Mouse (Mus musculus) CH12.LX (cell line): Measurements from ENCODE around the gene Glra1. TPM values are rescaled to one million over a fixed set of nuclear protein-coding genes. Genes with fewer than 3 reads are reported as not detected.
A peak's percentile ranks its signal among the peaks of the same experiment; 100 is the strongest.

Experiments
- DNase-seq: peaks from one replicate; pipeline ENCODE4 v3.0.0-alpha.2; 2013; ENCODE audit errors: extremely low read depth
- H3K27ac ChIP-seq: 2 replicates; pipeline ENCODE4 v1.5.1; 2012; ENCODE audit warnings: low read depth, mild to moderate bottlenecking, control low read depth, moderate library complexity; ENCODE audit not compliant: insufficient read depth
- H3K27me3 ChIP-seq: replicated peaks from 2 replicates; pipeline ENCODE3; 2012; ENCODE audit warnings: inconsistent platforms
- H3K36me3 ChIP-seq, 2 experiments: replicated peaks in 1 of 2; 2 replicates each; pipeline versions ENCODE3 to v1.6.1; 2012; ENCODE audit warnings: inconsistent platforms in 1 of 2, low read length in 1 of 2, mild to moderate bottlenecking in 1 of 2, mixed read lengths in 1 of 2, moderate library complexity in 1 of 2; ENCODE audit not compliant: control insufficient read depth in 1 of 2, insufficient read depth in 1 of 2
- H3K4me1 ChIP-seq, 2 experiments: 2 replicates each; pipeline ENCODE4 v1.6.1; 2012; ENCODE audit warnings: inconsistent platforms in 1 of 2, moderate library complexity in 1 of 2; ENCODE audit not compliant: insufficient read depth in 2 of 2, control insufficient read depth in 1 of 2
- H3K4me2 ChIP-seq: 2 replicates; pipeline ENCODE4 v1.6.1; 2012; ENCODE audit warnings: low read depth, mild to moderate bottlenecking, control low read depth; ENCODE audit not compliant: poor library complexity, insufficient read depth, severe bottlenecking
- H3K4me3 ChIP-seq, 3 experiments: fragments of 150-350 bp in 1 of 3; sonication (generic) in 1 of 3; replicated peaks in 1 of 3; 2 replicates each; pipeline versions ENCODE3 to v1.5.1; 2011 to 2012; ENCODE audit warnings: low read depth in 2 of 3, low read length in 2 of 3, mild to moderate bottlenecking in 2 of 3, moderate library complexity in 2 of 3, control low read depth in 1 of 3, improper control_type of control experiment in 1 of 3, inconsistent platforms in 1 of 3, mixed read lengths in 1 of 3; ENCODE audit not compliant: poor library complexity in 1 of 3
- H3K79me2 ChIP-seq: replicated peaks from 2 replicates; pipeline ENCODE4 v1.6.1; 2012; ENCODE audit warnings: mild to moderate bottlenecking, moderate library complexity; ENCODE audit not compliant: control insufficient read depth, poor library complexity, insufficient read depth, severe bottlenecking; ENCODE audit errors: extremely low read depth
- H3K9ac ChIP-seq: 2 replicates; pipeline ENCODE4 v1.6.1; 2012; ENCODE audit warnings: low read depth, mild to moderate bottlenecking, control low read depth, moderate library complexity; ENCODE audit not compliant: insufficient read depth
- H3K9me3 ChIP-seq: replicated peaks from 2 replicates; pipeline ENCODE3; 2012; ENCODE audit warnings: low read length, inconsistent platforms, mixed read lengths
- BHLHE40 ChIP-seq: IDR thresholded peaks from 2 replicates; pipeline ENCODE4 v1.6.1; 2011; ENCODE audit warnings: mild to moderate bottlenecking, low read depth, low read length, improper control_type of control experiment
- CHD1 ChIP-seq: IDR thresholded peaks from 2 replicates; pipeline ENCODE4 v1.6.1; 2012; ENCODE audit warnings: low read depth, low read length, improper control_type of control experiment, inconsistent platforms
- CTCF ChIP-seq, 2 experiments: IDR thresholded peaks in 1 of 2; conservative IDR thresholded peaks in 1 of 2; 2 replicates each; pipeline ENCODE4 v1.5.1; 2011 to 2012; ENCODE audit warnings: low read depth in 2 of 2, low read length in 2 of 2, improper control_type of control experiment in 1 of 2, inconsistent platforms in 1 of 2, mild to moderate bottlenecking in 1 of 2, moderate library complexity in 1 of 2
- ETS1 ChIP-seq: conservative IDR thresholded peaks from 2 replicates; pipeline ENCODE4 v1.6.1; 2012; ENCODE audit warnings: low read depth, mild to moderate bottlenecking, inconsistent platforms, low read length, improper control_type of control experiment, moderate library complexity
- KAT2A ChIP-seq: IDR thresholded peaks from 2 replicates; pipeline ENCODE4 v1.6.1; 2012; ENCODE audit warnings: low read length, improper control_type of control experiment, inconsistent platforms; ENCODE audit not compliant: insufficient replicate concordance
- MYC ChIP-seq: IDR thresholded peaks from 2 replicates; pipeline ENCODE4 v1.6.1; 2011; ENCODE audit warnings: low read depth, mild to moderate bottlenecking, improper control_type of control experiment, low read length
- POLR2A ChIP-seq: IDR thresholded peaks from 2 replicates; pipeline ENCODE4 v1.6.1; 2011; ENCODE audit warnings: low read depth, mild to moderate bottlenecking, improper control_type of control experiment, low read length
- RAD21 ChIP-seq: IDR thresholded peaks from 2 replicates; pipeline ENCODE4 v1.6.1; 2011; ENCODE audit warnings: low read depth, mild to moderate bottlenecking, low read length, improper control_type of control experiment, moderate library complexity
- SMC3 ChIP-seq: IDR thresholded peaks from 2 replicates; pipeline ENCODE4 v1.6.1; 2011; ENCODE audit warnings: low read depth, low read length, improper control_type of control experiment
- TBP ChIP-seq: conservative IDR thresholded peaks from 2 replicates; pipeline ENCODE4 v1.6.1; 2011; ENCODE audit warnings: low read depth, low read length, improper control_type of control experiment
- USF2 ChIP-seq: conservative IDR thresholded peaks from 2 replicates; pipeline ENCODE4 v1.6.1; 2011; ENCODE audit warnings: low read depth, low read length, improper control_type of control experiment
- ZC3H11A ChIP-seq: IDR thresholded peaks from 2 replicates; pipeline ENCODE4 v1.6.1; 2012; ENCODE audit warnings: low read depth, mild to moderate bottlenecking, inconsistent platforms, low read length, improper control_type of control experiment
- ZKSCAN1 ChIP-seq: IDR thresholded peaks from 2 replicates; pipeline ENCODE4 v1.6.1; 2012; ENCODE audit warnings: low read depth, inconsistent platforms, low read length, improper control_type of control experiment, borderline replicate concordance
- ZNF384 ChIP-seq: IDR thresholded peaks from 2 replicates; pipeline ENCODE4 v1.6.1; 2012; ENCODE audit warnings: low read depth, low read length, improper control_type of control experiment, inconsistent platforms
- dilution Hi-C: fragments of 300-500 bp; cut with MboI; formaldehyde crosslinking; loops from 2 replicates; pipeline ENCODE4 v1.14.3; 2020; ENCODE audit warnings: low sequenced_read_pairs; ENCODE audit not compliant: extremely low pct_unique_long_range_greater_than_20kb, extremely low pct_ligation_motif_present
- in situ Hi-C: fragments of 300-500 bp; cut with MboI; formaldehyde crosslinking; loops from 3 replicates; pipeline ENCODE4 v1.14.3; 2019; ENCODE audit warnings: low sequenced_read_pairs, low pct_ligation_motif_present, low pct_unique_long_range_greater_than_20kb, mixed read lengths
- polyA plus RNA-seq: library from polyadenylated mRNA; unstranded; fragments of >175 nt; gene quantifications from 2 replicates; pipeline ENCODE4 v1.2.1, GENCODE M21; 2012; ENCODE audit warnings: low read depth; ENCODE audit not compliant: insufficient read length
- total RNA-seq, 2 experiments: library from RNA; depleted of rRNA; stranded (reverse); fragments of 300-350 nt in 1 of 2; fragments of >200 nt in 1 of 2; gene quantifications; 2 replicates each; pipeline ENCODE4 v1.2.3; 2012 to 2014

The Glra1 gene
- total and polyA plus RNA-seq, 3 experiments, result not detected

GRCm38 (mm10) chr11:55571144-55571543, 36.9 kb downstream of the Glra1 start:
- in situ Hi-C loops (no loop called here), dilution Hi-C loops (no loop called here)
- H3K27me3 ChIP-seq, result peaks cover 76% of the 10 kb centered on the region
- no peak overlapping the region for H3K4me2 ChIP-seq
- no peaks in the 10 kb centered on the region for H3K4me1 ChIP-seq
- H3K36me3 ChIP-seq, result no peaks in the 10 kb centered on the region
- TF ChIP-seq RAD21, result peak; percentile 63
- 0 out of 2 replicates have a peak, but pooled peaks have one; percentile 7 for TF ChIP-seq ZC3H11A
- peak; percentile 78 to 87 for TF ChIP-seq CTCF (conservative IDR thresholded peaks at IDR 0.05 in 1 of 2, IDR thresholded peaks at IDR 0.05 in 1 of 2; ENCODE audit: low read depth in 2 of 2, low read length in 2 of 2)
- TF ChIP-seq ETS1, result no peak
- peak; percentile 73 for TF ChIP-seq SMC3
- H3K9ac ChIP-seq, result no peak overlapping the region
- no peaks in the 10 kb centered on the region for H3K9me3 ChIP-seq
- no peaks in the 10 kb centered on the region for H3K79me2 ChIP-seq
- H3K27ac ChIP-seq, result no peak overlapping the region
- H3K4me3 ChIP-seq, result no peak overlapping the region
- peak; percentile 34 for DNase-seq

- dilution Hi-C loops (no loop called here), in situ Hi-C loops (no loop called here)
- H3K9ac ChIP-seq, result no peak overlapping the region
- H3K79me2 ChIP-seq, result no peaks in the 10 kb centered on the region
- TF ChIP-seq POLR2A, result no peak
- no peak for TF ChIP-seq TBP
- no peak for TF ChIP-seq CHD1
- no peak for TF ChIP-seq MYC
- TF ChIP-seq ZKSCAN1, result no peak
- H3K4me2 ChIP-seq, result no peak overlapping the region
- no peaks in the 10 kb centered on the region for H3K36me3 ChIP-seq
- no peaks in the 10 kb centered on the region for H3K4me1 ChIP-seq
- no peak overlapping the region for H3K4me3 ChIP-seq
- H3K27me3 ChIP-seq, result peaks cover 71% of the 10 kb centered on the region
- no peak overlapping the region for H3K27ac ChIP-seq
- no peak for DNase-seq
- H3K9me3 ChIP-seq, result no peaks in the 10 kb centered on the region
These were observed 41.5 kb downstream of the Glra1 start for GRCm38 (mm10) chr11:55566309-55567099.

- DNase-seq, result no peak
- H3K79me2 ChIP-seq, result no peaks in the 10 kb centered on the region
These were observed 62.3 kb downstream of the Glra1 start for GRCm38 (mm10) chr11:55545690-55546089.

More at GRCm38 (mm10) chr11:55545690-55546089, 62.3 kb downstream of the Glra1 start:
- Histone ChIP-seq H3K9ac (no peak overlapping the region), H3K36me3 (no peaks in the 10 kb centered on the region), H3K27me3 (peaks cover 49% of the 10 kb centered on the region), H3K9me3 (peaks cover 12% of the 10 kb centered on the region), H3K4me2 (no peak overlapping the region), H3K4me1 (peaks cover 4 to 5% of the 10 kb centered on the region in 2 experiments; a peak in 2 of 4 replicates), H3K27ac (no peak overlapping the region), H3K4me3 (no peak overlapping the region)
- no peak for TF ChIP-seq ZNF384
- TF ChIP-seq USF2, result no peak
- no peak for TF ChIP-seq BHLHE40
- no peak for TF ChIP-seq KAT2A
- TF ChIP-seq CTCF (conservative IDR thresholded peaks at IDR 0.05 in 1 of 2, IDR thresholded peaks at IDR 0.05 in 1 of 2; ENCODE audit: low read depth in 2 of 2, low read length in 2 of 2), result 0 out of 4 replicates have a peak, but pooled peaks of 1 of the 2 experiments have one; percentile 4
- in situ Hi-C loops, result no loop called here
- dilution Hi-C loops, result no loop called here
